Mouse (Mus musculus): ENCODE data around the gene Rnf128.

The Rnf128 gene

GRCm38 (mm10) chrX:139634758-139635157 lies 71.6 kb downstream of the Rnf128 start:
- no peak for DNase-seq

- no peak for DNase-seq
Observed at GRCm38 (mm10) chrX:139639744-139640143, 76.6 kb downstream of the Rnf128 start.

GRCm38 (mm10) chrX:139640418-139640817 lies 77.3 kb downstream of the Rnf128 start:
- no peak for DNase-seq

GRCm38 (mm10) chrX:139652226-139652625 lies 89.1 kb downstream of the Rnf128 start:
- DNase-seq: no peak

- DNase-seq: no peak
Observed at GRCm38 (mm10) chrX:139653292-139653691, 90.2 kb downstream of the Rnf128 start.

- no peak for DNase-seq
Observed at GRCm38 (mm10) chrX:139654350-139655063, 91.4 kb downstream of the Rnf128 start.

- DNase-seq: no peak
Observed at GRCm38 (mm10) chrX:139662111-139662510, 99.0 kb downstream of the Rnf128 start.

GRCm38 (mm10) chrX:139665829-139666228 lies 102.7 kb downstream of the Rnf128 start:
- no peak for DNase-seq

- no peak for DNase-seq
Observed at GRCm38 (mm10) chrX:139684410-139684774, 121.3 kb downstream of the Rnf128 start.

- peak; percentile 62 for DNase-seq
Observed at GRCm38 (mm10) chrX:139684775-139685695, 121.9 kb downstream of the Rnf128 start, which contains the start of gene Tbc1d8b. Tbc1d8b (plus strand) TSS chrX:139684996.

- no peak for DNase-seq
Observed at GRCm38 (mm10) chrX:139714381-139714780, 151.3 kb downstream of the Rnf128 start, which contains the start of gene Gm15013. Gm15013 (minus strand) TSS chrX:139714481.

- no peak for DNase-seq
Observed at GRCm38 (mm10) chrX:139722350-139722749, 159.2 kb downstream of the Rnf128 start.
